Mouse (Mus musculus): Measurements from ENCODE around the gene Fmo2. TPM values are rescaled to one million over a fixed set of nuclear protein-coding genes. Genes with fewer than 3 reads are reported as not detected.

Fmo2 gene
- polyA plus RNA-seq, 1 experiment: not detected

GRCm38 (mm10) chr1:162932386-162932785 is 33.9 kb upstream of the Fmo2 start:
- TF ChIP-seq TAL1 (IDR thresholded peaks at IDR 0.05; ENCODE audit: low read length): no peak
- TF ChIP-seq GATA1 (IDR thresholded peaks at IDR 0.05; ENCODE audit: low read length): no peak
- H3K36me3 ChIP-seq (ENCODE audit: control insufficient read depth): no peaks in the 10 kb centered on the region
- H3K4me1 ChIP-seq (ENCODE audit: control insufficient read depth): no peaks in the 10 kb centered on the region
- H3K27me3 ChIP-seq (ENCODE audit: control insufficient read depth): no peaks in the 10 kb centered on the region
- no peak overlapping the region for H3K4me3 ChIP-seq (replicated peaks)
- no peaks in the 10 kb centered on the region for H3K9me3 ChIP-seq (ENCODE audit: control insufficient read depth, low read length)

- Histone ChIP-seq H3K4me3 (replicated peaks) (no peak overlapping the region), H3K9me3 (ENCODE audit: control insufficient read depth, low read length) (no peaks in the 10 kb centered on the region), H3K27me3 (ENCODE audit: control insufficient read depth) (no peaks in the 10 kb centered on the region), H3K36me3 (ENCODE audit: control insufficient read depth) (no peaks in the 10 kb centered on the region), H3K4me1 (ENCODE audit: control insufficient read depth) (no peaks in the 10 kb centered on the region)
- no peak for TF ChIP-seq GATA1 (IDR thresholded peaks at IDR 0.05; ENCODE audit: low read length)
- no peak for TF ChIP-seq TAL1 (IDR thresholded peaks at IDR 0.05; ENCODE audit: low read length)
Observed at GRCm38 (mm10) chr1:162931880-162932279, 33.4 kb upstream of the Fmo2 start.

GRCm38 (mm10) chr1:162931310-162931875 is 32.9 kb upstream of the Fmo2 start:
- Histone ChIP-seq H3K27me3 (ENCODE audit: control insufficient read depth) (no peaks in the 10 kb centered on the region), H3K4me3 (replicated peaks) (no peak overlapping the region)
- no peak for TF ChIP-seq TAL1 (IDR thresholded peaks at IDR 0.05; ENCODE audit: low read length)

GRCm38 (mm10) chr1:162930631-162931030 is 32.1 kb upstream of the Fmo2 start:
- TF ChIP-seq TAL1 (IDR thresholded peaks at IDR 0.05; ENCODE audit: low read length) (no peak), GATA1 (IDR thresholded peaks at IDR 0.05; ENCODE audit: low read length) (no peak)
- H3K9me3 ChIP-seq (ENCODE audit: control insufficient read depth, low read length): no peaks in the 10 kb centered on the region
- no peaks in the 10 kb centered on the region for H3K27me3 ChIP-seq (ENCODE audit: control insufficient read depth)
- H3K4me3 ChIP-seq (replicated peaks): no peak overlapping the region
- no peaks in the 10 kb centered on the region for H3K4me1 ChIP-seq (ENCODE audit: control insufficient read depth)
- no peaks in the 10 kb centered on the region for H3K36me3 ChIP-seq (ENCODE audit: control insufficient read depth)

More at GRCm38 (mm10) chr1:162931310-162931875, 32.9 kb upstream of the Fmo2 start:
- Histone ChIP-seq H3K9me3 (ENCODE audit: control insufficient read depth, low read length) (no peaks in the 10 kb centered on the region), H3K36me3 (ENCODE audit: control insufficient read depth) (no peaks in the 10 kb centered on the region), H3K4me1 (ENCODE audit: control insufficient read depth) (no peaks in the 10 kb centered on the region)

- no peaks in the 10 kb centered on the region for H3K4me1 ChIP-seq (ENCODE audit: control insufficient read depth)
- no peaks in the 10 kb centered on the region for H3K36me3 ChIP-seq (ENCODE audit: control insufficient read depth)
- H3K4me3 ChIP-seq (replicated peaks): no peak overlapping the region
- no peak for TF ChIP-seq GATA1 (IDR thresholded peaks at IDR 0.05; ENCODE audit: low read length)
- no peak for TF ChIP-seq TAL1 (IDR thresholded peaks at IDR 0.05; ENCODE audit: low read length)
- H3K27me3 ChIP-seq (ENCODE audit: control insufficient read depth): no peaks in the 10 kb centered on the region
- H3K9me3 ChIP-seq (ENCODE audit: control insufficient read depth, low read length): no peaks in the 10 kb centered on the region
Observed at GRCm38 (mm10) chr1:162929146-162929545, 30.6 kb upstream of the Fmo2 start.

GRCm38 (mm10) chr1:162925121-162925520 is 26.6 kb upstream of the Fmo2 start:
- TF ChIP-seq TAL1 (IDR thresholded peaks at IDR 0.05; ENCODE audit: low read length) (no peak), GATA1 (IDR thresholded peaks at IDR 0.05; ENCODE audit: low read length) (no peak)
- H3K36me3 ChIP-seq (ENCODE audit: control insufficient read depth): no peaks in the 10 kb centered on the region
- H3K4me3 ChIP-seq (replicated peaks): no peak overlapping the region
- H3K27me3 ChIP-seq (ENCODE audit: control insufficient read depth): no peaks in the 10 kb centered on the region
- H3K4me1 ChIP-seq (ENCODE audit: control insufficient read depth): no peaks in the 10 kb centered on the region
- 0 out of 2 replicates have a peak, but pooled peaks cover 3% of the 10 kb centered on the region for H3K9me3 ChIP-seq (ENCODE audit: control insufficient read depth, low read length)

- Histone ChIP-seq H3K27me3 (ENCODE audit: control insufficient read depth) (no peaks in the 10 kb centered on the region), H3K36me3 (ENCODE audit: control insufficient read depth) (no peaks in the 10 kb centered on the region), H3K4me1 (ENCODE audit: control insufficient read depth) (no peaks in the 10 kb centered on the region), H3K9me3 (ENCODE audit: control insufficient read depth, low read length) (0 out of 2 replicates have a peak, but pooled peaks cover 3% of the 10 kb centered on the region), H3K4me3 (replicated peaks) (no peak overlapping the region)
- TF ChIP-seq TAL1 (IDR thresholded peaks at IDR 0.05; ENCODE audit: low read length) (no peak), GATA1 (IDR thresholded peaks at IDR 0.05; ENCODE audit: low read length) (no peak)
Observed at GRCm38 (mm10) chr1:162916661-162917060, 18.1 kb upstream of the Fmo2 start.

- Histone ChIP-seq H3K36me3 (ENCODE audit: control insufficient read depth) (no peaks in the 10 kb centered on the region), H3K27me3 (ENCODE audit: control insufficient read depth) (no peaks in the 10 kb centered on the region), H3K4me1 (ENCODE audit: control insufficient read depth) (no peaks in the 10 kb centered on the region), H3K9me3 (ENCODE audit: control insufficient read depth, low read length) (no peaks in the 10 kb centered on the region), H3K4me3 (replicated peaks) (no peak overlapping the region)
- TF ChIP-seq GATA1 (IDR thresholded peaks at IDR 0.05; ENCODE audit: low read length) (no peak), TAL1 (IDR thresholded peaks at IDR 0.05; ENCODE audit: low read length) (no peak)
Observed at GRCm38 (mm10) chr1:162914932-162915556, 16.5 kb upstream of the Fmo2 start.

GRCm38 (mm10) chr1:162912085-162912484 is 13.6 kb upstream of the Fmo2 start:
- H3K9me3 ChIP-seq (ENCODE audit: control insufficient read depth, low read length): no peaks in the 10 kb centered on the region
- H3K27me3 ChIP-seq (ENCODE audit: control insufficient read depth): no peaks in the 10 kb centered on the region
- H3K4me3 ChIP-seq (replicated peaks): no peak overlapping the region
- TF ChIP-seq TAL1 (IDR thresholded peaks at IDR 0.05; ENCODE audit: low read length) (no peak), GATA1 (IDR thresholded peaks at IDR 0.05; ENCODE audit: low read length) (no peak)
- no peaks in the 10 kb centered on the region for H3K36me3 ChIP-seq (ENCODE audit: control insufficient read depth)
- H3K4me1 ChIP-seq (ENCODE audit: control insufficient read depth): no peaks in the 10 kb centered on the region
